Mouse (Mus musculus) neutrophil, adult 65 days (primary cell): Measurements from ENCODE around the gene Gkn3. TPM values are rescaled to one million over a fixed set of nuclear protein-coding genes. Genes with fewer than 3 reads are reported as not detected.

Experiments
- total RNA-seq: library from RNA; stranded (reverse); gene quantifications from 2 replicates; pipeline ENCODE4 v1.2.4, GENCODE M21; 2023

Gene Gkn3
- total RNA-seq: not detected in 2 replicates

GRCm38 (mm10) chr6:87388877-87389276, at the start of gene Gkn3:
Gene Gkn3, minus strand, starts transcription at chr6:87388935.

DNA sequence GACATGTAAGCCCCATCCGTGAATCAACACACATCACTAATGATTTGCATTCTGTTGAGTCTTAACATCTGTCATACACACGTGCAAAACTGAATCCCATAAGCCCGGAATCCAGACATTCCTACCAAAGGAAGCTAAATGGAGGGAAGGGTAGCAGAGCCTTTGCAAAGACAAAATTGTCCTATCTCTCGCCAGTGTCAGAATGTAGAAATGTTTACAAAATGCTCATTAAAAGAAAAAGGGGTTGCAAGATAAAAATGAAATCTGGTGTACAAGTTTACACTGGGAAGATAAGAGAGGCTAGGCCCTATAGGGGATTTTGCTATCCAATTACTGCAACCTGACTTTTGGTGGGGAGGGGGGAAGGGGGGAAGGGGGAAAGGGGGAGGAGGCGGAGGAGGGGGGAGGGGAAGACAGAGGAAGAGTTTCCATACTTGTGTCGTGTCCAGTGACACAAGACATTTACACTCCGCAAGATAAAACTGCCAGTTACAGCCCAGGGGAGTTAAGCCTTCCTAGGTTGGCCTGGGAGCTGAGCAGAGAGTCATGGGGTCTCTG, 39.8 kb upstream of the Gkn3 start, which contains the start of gene Bmp10:
Gene Bmp10 (plus strand): TSS at position 508 of the 558 bp plus-strand sequence.

GRCm38 (mm10) chr6:87373057-87373456, 15.7 kb downstream of the Gkn3 start, which contains the start of gene Gkn2:
Gene Gkn2, plus strand, starts transcription at chr6:87373357.

DNA sequence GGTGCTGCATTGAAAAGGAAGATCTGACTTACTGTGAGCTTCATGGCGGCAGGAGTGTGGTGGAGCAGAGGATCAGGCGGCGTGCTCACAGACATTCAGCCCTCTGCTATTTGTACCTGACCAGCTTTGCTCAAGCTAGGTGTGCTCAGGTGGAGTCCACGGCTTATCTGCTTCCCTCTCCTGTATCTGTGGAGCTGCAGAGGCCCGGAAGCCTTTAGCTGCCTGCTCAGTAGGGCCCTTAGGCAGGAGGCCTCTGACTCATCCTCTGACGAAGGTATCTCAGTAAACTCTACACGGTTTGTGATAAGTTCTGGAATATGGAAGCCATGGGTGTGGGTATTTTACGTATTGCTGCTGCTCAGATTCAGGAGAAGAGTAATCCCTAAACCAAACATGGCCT, 37.9 kb downstream of the Gkn3 start, which contains the start of gene Gkn1:
Gene Gkn1 (minus strand): TSS at position 114 of the 400 bp plus-strand sequence.

GRCm38 (mm10) chr6:87335091-87335934, 53.4 kb downstream of the Gkn3 start, which contains the start of gene Antxr1:
Gene Antxr1, minus strand, starts transcription at chr6:87335821.

Other genes with a start within 250 kb of the Gkn3 start
- 0.50 TPM in 1 of 2 replicates, not detected in the other for gene Antxr1, start 53.1 kb downstream of the Gkn3 start, total RNA-seq
- gene Gkn1, start 38.0 kb downstream of the Gkn3 start, total RNA-seq: not detected in 2 replicates
- gene Gkn2, start 15.6 kb downstream of the Gkn3 start, total RNA-seq: not detected in 2 replicates
- not detected in 2 replicates for gene Bmp10, start 40.1 kb upstream of the Gkn3 start, total RNA-seq
- 112 and 121 TPM in 2 replicates for gene Arhgap25, start 144.3 kb upstream of the Gkn3 start, total RNA-seq
- 0.16 TPM in 1 of 2 replicates, not detected in the other for gene Prokr1, start 201.8 kb upstream of the Gkn3 start, total RNA-seq